Mouse (Mus musculus): ENCODE results near the gene Lemd2. TPM values are rescaled to one million over a fixed set of nuclear protein-coding genes. Genes with fewer than 3 reads are reported as not detected.
"Not testable (repeated sequence)": the region's sequence is repeated elsewhere in the genome, so short reads cannot be mapped to it uniquely, and the experiment has no call there.

The Lemd2 gene
- polyA plus RNA-seq, 1 experiment from 2014 or later: 24.0 TPM

- no peak overlapping the region for H3K4me3 ChIP-seq (replicated peaks)
- H3K9ac ChIP-seq (replicated peaks): no peak overlapping the region
- no peak overlapping the region for H3K27ac ChIP-seq
- peaks cover 37% of the 10 kb centered on the region for H3K4me1 ChIP-seq (replicated peaks)
- H3K4me2 ChIP-seq (replicated peaks): no peak overlapping the region
- ATAC-seq: no peak
- WGBS: 32% methylated on average over 8 of the region's 8 CpGs
- no peaks in the 10 kb centered on the region for H3K36me3 ChIP-seq
- H3K27me3 ChIP-seq: no peaks in the 10 kb centered on the region
- H3K9me3 ChIP-seq: no peaks in the 10 kb centered on the region
Measured at GRCm38 (mm10) chr17:27238637-27239036, 34.4 kb upstream of the Lemd2 start.

DNA sequence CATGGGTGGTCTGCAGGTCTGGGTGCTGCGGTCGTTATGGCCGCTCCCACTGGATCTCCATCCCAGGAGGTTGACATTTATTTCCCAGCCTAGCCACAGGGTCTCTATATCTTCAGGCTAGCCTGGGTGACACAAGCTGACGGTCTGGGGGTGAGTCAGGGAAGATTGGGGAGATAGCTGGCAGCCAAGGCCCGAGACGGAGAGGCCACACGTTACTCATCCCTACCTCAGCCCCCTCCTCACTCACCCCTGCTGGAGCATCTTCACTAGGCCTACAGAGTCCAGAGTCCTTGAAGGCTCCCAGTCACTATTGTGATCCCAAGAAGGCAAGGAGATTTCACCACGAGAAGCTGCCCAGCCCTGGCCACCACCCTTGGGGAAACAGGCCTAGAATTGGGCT is 33.5 kb upstream of the Lemd2 start:
- 80% methylated on average over 8 of the region's 8 CpGs for WGBS

DNA sequence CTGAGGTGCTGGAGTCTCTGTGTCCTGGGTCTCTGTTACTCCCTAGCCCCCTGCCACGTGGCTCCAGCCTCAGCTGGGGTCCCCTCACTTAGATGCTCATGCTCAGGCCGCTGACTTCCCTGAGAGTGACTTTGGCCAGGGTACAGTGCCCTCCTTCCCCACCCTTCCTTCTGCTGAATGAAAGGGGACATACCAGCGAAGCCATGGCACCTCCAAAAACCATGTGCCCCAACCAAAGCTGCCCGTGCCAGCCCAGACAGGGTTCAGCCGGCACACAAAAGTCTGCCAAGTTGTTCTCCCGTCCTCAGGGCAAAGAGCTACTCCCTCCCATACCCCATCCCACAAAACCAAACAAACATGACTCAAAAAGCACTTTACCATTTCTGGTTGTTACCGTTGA is 29.0 kb upstream of the Lemd2 start:
- H3K4me1 ChIP-seq (replicated peaks): peaks cover 23% of the 10 kb centered on the region
- H3K36me3 ChIP-seq: no peaks in the 10 kb centered on the region
- no peak overlapping the region for H3K4me3 ChIP-seq (replicated peaks)
- no peak overlapping the region for H3K27ac ChIP-seq
- H3K27me3 ChIP-seq: peaks cover 3% of the 10 kb centered on the region; the same call in 1 of the 2 replicates
- WGBS: 81% methylated on average over 7 of the region's 7 CpGs
- H3K4me2 ChIP-seq (replicated peaks): no peak overlapping the region
- no peak overlapping the region for H3K9ac ChIP-seq (replicated peaks)
- H3K9me3 ChIP-seq: no peaks in the 10 kb centered on the region
- no peak for ATAC-seq

More for the DNA sequence above, 33.5 kb upstream of the Lemd2 start:
- H3K36me3 ChIP-seq: no peaks in the 10 kb centered on the region
- H3K27ac ChIP-seq: no peak overlapping the region
- no peaks in the 10 kb centered on the region for H3K27me3 ChIP-seq
- no peak overlapping the region for H3K4me3 ChIP-seq (replicated peaks)
- no peaks in the 10 kb centered on the region for H3K9me3 ChIP-seq
- H3K4me2 ChIP-seq (replicated peaks): no peak overlapping the region
- ATAC-seq: no peak
- H3K4me1 ChIP-seq (replicated peaks): peaks cover 34% of the 10 kb centered on the region
- no peak overlapping the region for H3K9ac ChIP-seq (replicated peaks)

DNA sequence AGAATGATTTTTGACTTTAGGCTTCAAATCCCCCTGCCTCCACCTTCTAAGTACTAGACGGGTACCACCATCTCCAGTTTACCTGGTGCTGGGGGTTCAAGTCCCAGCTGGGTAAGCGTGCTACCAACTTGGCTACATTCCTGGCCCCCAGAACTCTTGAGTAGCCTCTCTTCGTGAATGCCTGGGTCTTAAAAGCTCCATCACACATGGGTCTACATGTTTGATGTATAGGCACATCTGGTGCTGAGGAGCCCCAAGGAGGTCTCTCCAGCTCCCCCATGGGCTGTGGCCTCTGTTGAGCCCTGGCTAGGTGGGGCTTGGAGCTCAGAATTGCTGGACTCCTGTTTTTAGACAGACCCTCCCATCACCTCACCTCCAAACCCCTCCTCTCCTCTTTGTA is 27.9 kb upstream of the Lemd2 start:
- 90% methylated on average over 3 of the region's 3 CpGs for WGBS
- no peak overlapping the region for H3K27ac ChIP-seq
- H3K9me3 ChIP-seq: no peaks in the 10 kb centered on the region
- no peak overlapping the region for H3K4me3 ChIP-seq (replicated peaks)
- H3K4me1 ChIP-seq (replicated peaks): peaks cover 34% of the 10 kb centered on the region
- no peak overlapping the region for H3K9ac ChIP-seq (replicated peaks)
- H3K27me3 ChIP-seq: peaks cover 3% of the 10 kb centered on the region; the same call in 1 of the 2 replicates
- H3K4me2 ChIP-seq (replicated peaks): no peak overlapping the region
- H3K36me3 ChIP-seq: no peaks in the 10 kb centered on the region
- ATAC-seq: no peak

- not testable (repeated sequence) for H3K9me3 ChIP-seq; H3K4me2 ChIP-seq (replicated peaks); ATAC-seq; H3K9ac ChIP-seq (replicated peaks); H3K4me3 ChIP-seq (replicated peaks); H3K27ac ChIP-seq; H3K36me3 ChIP-seq; H3K27me3 ChIP-seq
- WGBS: 88% methylated on average over 4 of the region's 4 CpGs
- peaks cover 40% of the 10 kb centered on the region for H3K4me1 ChIP-seq (replicated peaks)
Measured at GRCm38 (mm10) chr17:27231586-27231985, 27.3 kb upstream of the Lemd2 start.

DNA sequence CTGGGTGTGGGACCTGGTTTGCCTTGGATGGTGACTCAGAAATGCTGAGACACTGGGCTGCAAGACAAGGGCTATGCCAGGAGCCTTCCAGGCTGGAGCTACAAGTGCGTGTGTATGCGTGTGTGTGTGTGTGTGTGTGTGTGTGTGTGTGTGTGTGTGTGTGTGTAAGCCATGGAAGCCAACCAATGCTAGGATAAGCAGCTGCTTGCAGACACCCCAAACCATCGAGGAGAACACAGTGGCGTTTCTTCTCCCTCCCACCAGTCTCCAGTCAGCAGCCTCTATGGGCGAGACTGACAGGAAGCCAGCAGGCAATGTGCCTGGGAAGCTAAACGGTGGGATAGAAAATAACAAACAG is 26.9 kb upstream of the Lemd2 start:
- H3K27ac ChIP-seq: no peak overlapping the region
- ATAC-seq: no peak
- WGBS: 64% methylated on average over 5 of the region's 6 CpGs
- H3K9ac ChIP-seq (replicated peaks): no peak overlapping the region
- H3K9me3 ChIP-seq: no peaks in the 10 kb centered on the region
- H3K4me3 ChIP-seq (replicated peaks): no peak overlapping the region
- H3K27me3 ChIP-seq: peaks cover 3% of the 10 kb centered on the region; the same call in 1 of the 2 replicates
- H3K4me2 ChIP-seq (replicated peaks): no peak overlapping the region
- no peaks in the 10 kb centered on the region for H3K36me3 ChIP-seq
- H3K4me1 ChIP-seq (replicated peaks): peaks cover 44% of the 10 kb centered on the region

- H3K4me1 ChIP-seq (replicated peaks): peaks cover 50% of the 10 kb centered on the region
- H3K4me2 ChIP-seq (replicated peaks): no peak overlapping the region
- no peak overlapping the region for H3K9ac ChIP-seq (replicated peaks)
- 55% methylated on average over 8 of the region's 8 CpGs for WGBS
- ATAC-seq: no peak
- no peak overlapping the region for H3K27ac ChIP-seq
- H3K4me3 ChIP-seq (replicated peaks): no peak overlapping the region
- no peaks in the 10 kb centered on the region for H3K9me3 ChIP-seq
- peaks cover 3% of the 10 kb centered on the region; the same call in 1 of the 2 replicates for H3K27me3 ChIP-seq
- H3K36me3 ChIP-seq: no peaks in the 10 kb centered on the region
Measured at GRCm38 (mm10) chr17:27230455-27231145, 26.3 kb upstream of the Lemd2 start.

DNA sequence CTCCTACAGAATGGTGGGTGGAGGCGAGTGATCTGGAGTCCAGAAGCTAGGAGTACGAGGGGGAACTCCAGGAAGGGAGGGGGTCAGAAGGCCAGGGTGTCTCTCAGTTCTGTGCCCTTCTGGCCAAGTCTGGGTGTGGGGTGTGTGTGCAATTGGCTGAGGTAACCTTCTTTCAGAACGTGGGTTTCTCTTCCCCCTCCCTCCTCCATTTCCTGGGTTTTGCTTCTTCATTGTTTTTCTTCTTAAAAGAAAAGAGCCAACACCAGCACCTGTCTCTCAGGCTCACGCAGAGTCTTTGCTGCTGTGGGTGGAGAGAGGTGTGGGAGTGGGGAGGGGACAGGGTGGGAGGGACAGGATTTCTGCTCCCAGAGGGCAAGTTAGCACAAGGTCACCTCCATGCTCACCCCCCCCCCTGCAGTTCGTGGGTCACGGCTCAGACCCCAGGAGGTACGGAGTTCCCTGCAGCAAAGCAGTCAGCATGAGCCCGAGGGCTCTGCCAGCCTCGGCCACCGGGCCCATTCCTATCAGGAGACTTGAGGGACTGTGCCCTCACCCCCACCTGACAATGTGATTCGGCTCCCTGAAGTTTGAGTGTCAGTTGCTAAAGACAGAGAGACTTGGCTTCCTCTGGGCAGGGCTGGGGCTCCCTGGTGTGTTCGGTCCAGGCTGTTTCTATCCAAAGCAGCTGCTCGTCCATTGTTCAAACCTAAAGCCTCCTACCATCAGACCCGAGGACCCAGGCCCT is 25.6 kb upstream of the Lemd2 start:
- ATAC-seq: no peak
- Histone ChIP-seq H3K27me3 (peaks cover 3% of the 10 kb centered on the region; the same call in 1 of the 2 replicates), H3K4me3 (replicated peaks) (no peak overlapping the region), H3K4me2 (replicated peaks) (no peak overlapping the region), H3K4me1 (replicated peaks) (peaks cover 57% of the 10 kb centered on the region), H3K36me3 (no peaks in the 10 kb centered on the region), H3K9ac (replicated peaks) (no peak overlapping the region), H3K27ac (no peak overlapping the region; the same call in 1 of the 2 replicates), H3K9me3 (no peaks in the 10 kb centered on the region)
- 13% methylated on average over 14 of the region's 14 CpGs for WGBS

GRCm38 (mm10) chr17:27228216-27228915 is 24.1 kb upstream of the Lemd2 start:
- ATAC-seq: peak; percentile 75
- H3K27ac ChIP-seq: peak overlapping the region; percentile 77

GRCm38 (mm10) chr17:27227258-27227657 is 23.0 kb upstream of the Lemd2 start:
- Histone ChIP-seq H3K4me1 (replicated peaks) (peaks cover 61% of the 10 kb centered on the region), H3K27me3 (peaks cover 3% of the 10 kb centered on the region; the same call in 1 of the 2 replicates), H3K4me3 (replicated peaks) (no peak overlapping the region), H3K36me3 (no peaks in the 10 kb centered on the region), H3K9ac (replicated peaks) (no peak overlapping the region), H3K4me2 (replicated peaks) (no peak overlapping the region), H3K9me3 (no peaks in the 10 kb centered on the region), H3K27ac (peak overlapping the region; percentile 77)
- ATAC-seq: no peak
- WGBS: 45% methylated on average over 7 of the region's 7 CpGs

More at GRCm38 (mm10) chr17:27228216-27228915, 24.1 kb upstream of the Lemd2 start:
- Histone ChIP-seq H3K27me3 (peaks cover 3% of the 10 kb centered on the region; the same call in 1 of the 2 replicates), H3K9me3 (no peaks in the 10 kb centered on the region), H3K4me2 (replicated peaks) (0 out of 2 replicates have a peak overlapping the region, but pooled peaks have one; percentile 4), H3K4me1 (replicated peaks) (peaks cover 61% of the 10 kb centered on the region), H3K36me3 (no peaks in the 10 kb centered on the region), H3K4me3 (replicated peaks) (no peak overlapping the region), H3K9ac (replicated peaks) (no peak overlapping the region)
- WGBS: 10% methylated on average over 11 of the region's 11 CpGs

DNA sequence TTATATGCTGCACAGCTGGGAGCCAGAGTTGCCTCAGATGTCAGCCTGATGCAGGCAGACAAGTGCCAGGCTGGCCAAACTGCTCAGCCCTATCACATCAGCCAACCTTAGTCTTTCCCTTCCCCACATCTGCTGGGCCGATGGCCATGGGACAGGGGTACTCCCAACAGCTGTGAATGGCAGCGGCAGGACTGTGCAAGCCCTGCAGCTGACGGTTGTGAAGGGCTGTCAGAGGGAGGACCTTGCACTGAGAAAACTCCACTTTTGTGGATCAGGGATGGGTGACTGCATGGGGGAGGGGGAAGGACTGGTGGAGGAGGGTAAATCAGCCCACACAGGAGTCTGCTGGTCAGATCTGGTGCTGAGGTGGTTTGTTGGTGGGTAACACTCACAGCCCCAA is 22.4 kb upstream of the Lemd2 start:
- Histone ChIP-seq H3K4me3 (replicated peaks) (no peak overlapping the region), H3K36me3 (no peaks in the 10 kb centered on the region), H3K4me2 (replicated peaks) (no peak overlapping the region), H3K4me1 (replicated peaks) (peaks cover 61% of the 10 kb centered on the region), H3K27ac (no peak overlapping the region), H3K9ac (replicated peaks) (no peak overlapping the region; the same call in 1 of the 2 replicates), H3K27me3 (peaks cover 3% of the 10 kb centered on the region; the same call in 1 of the 2 replicates), H3K9me3 (no peaks in the 10 kb centered on the region)
- WGBS: 46% methylated on average over 3 of the region's 3 CpGs
- ATAC-seq: no peak

GRCm38 (mm10) chr17:27225801-27226200 is 21.5 kb upstream of the Lemd2 start:
- WGBS: 35% methylated on average over 10 of the region's 10 CpGs
- H3K9me3 ChIP-seq: no peaks in the 10 kb centered on the region
- H3K36me3 ChIP-seq: no peaks in the 10 kb centered on the region
- peaks cover 61% of the 10 kb centered on the region for H3K4me1 ChIP-seq (replicated peaks)
- no peak for ATAC-seq
- H3K27ac ChIP-seq: no peak overlapping the region
- no peak overlapping the region for H3K4me2 ChIP-seq (replicated peaks)
- H3K4me3 ChIP-seq (replicated peaks): no peak overlapping the region
- no peak overlapping the region for H3K9ac ChIP-seq (replicated peaks)
- H3K27me3 ChIP-seq: peaks cover 2% of the 10 kb centered on the region; the same call in 1 of the 2 replicates
